Mouse (Mus musculus) kidney, adult 18-20 months (tissue): ENCODE measurements around the gene Tnni3k.
"Not testable (repeated sequence)": the region's sequence is repeated elsewhere in the genome, so short reads cannot be mapped to it uniquely, and the experiment has no call there.

Source experiments
- DNase-seq: peaks from one replicate; pipeline ENCODE4 v3.0.0; 2021

Gene Tnni3k

DNA sequence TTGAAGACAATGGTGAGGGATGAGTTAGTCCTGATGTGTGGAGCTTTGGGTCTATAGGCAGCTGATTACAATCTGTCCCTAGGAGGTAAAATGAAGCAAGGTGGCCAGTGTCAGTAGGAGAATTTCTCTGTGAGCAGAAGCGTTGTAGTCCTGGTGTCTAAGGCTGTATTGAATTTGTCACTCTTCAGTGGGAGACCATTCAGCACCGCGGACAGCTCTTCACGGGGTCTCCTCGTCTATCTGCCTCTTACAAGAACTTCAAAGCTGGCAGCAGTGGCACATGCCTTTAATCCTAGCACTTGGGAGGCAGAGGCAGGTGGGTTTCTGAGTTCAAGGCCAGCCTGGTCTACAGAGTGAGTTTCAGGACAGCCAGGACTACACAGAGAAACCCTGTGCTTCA is 235.5 kb downstream of the Tnni3k start:
- not testable (repeated sequence) for DNase-seq

DNA sequence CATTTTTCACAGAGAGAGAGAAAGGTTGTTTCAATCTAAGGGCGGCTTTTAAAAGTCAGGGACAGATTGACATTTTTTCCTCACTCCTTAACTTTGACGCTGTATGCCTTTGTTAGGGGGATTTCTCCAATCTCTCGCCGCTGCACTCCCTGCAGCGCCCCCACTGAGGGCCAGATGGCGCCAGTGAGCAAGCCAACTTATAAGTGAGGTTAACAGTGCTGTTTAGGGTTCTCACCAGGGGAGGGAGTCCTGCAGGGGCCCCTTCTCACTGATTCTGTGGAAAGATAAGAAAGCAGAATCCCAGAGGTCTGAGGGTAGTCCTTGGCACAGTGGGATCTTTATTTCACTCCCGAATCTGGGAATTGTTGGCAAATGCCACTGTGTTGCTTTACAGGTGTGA is 237.5 kb downstream of the Tnni3k start:
- peak; percentile 57 for DNase-seq

DNA sequence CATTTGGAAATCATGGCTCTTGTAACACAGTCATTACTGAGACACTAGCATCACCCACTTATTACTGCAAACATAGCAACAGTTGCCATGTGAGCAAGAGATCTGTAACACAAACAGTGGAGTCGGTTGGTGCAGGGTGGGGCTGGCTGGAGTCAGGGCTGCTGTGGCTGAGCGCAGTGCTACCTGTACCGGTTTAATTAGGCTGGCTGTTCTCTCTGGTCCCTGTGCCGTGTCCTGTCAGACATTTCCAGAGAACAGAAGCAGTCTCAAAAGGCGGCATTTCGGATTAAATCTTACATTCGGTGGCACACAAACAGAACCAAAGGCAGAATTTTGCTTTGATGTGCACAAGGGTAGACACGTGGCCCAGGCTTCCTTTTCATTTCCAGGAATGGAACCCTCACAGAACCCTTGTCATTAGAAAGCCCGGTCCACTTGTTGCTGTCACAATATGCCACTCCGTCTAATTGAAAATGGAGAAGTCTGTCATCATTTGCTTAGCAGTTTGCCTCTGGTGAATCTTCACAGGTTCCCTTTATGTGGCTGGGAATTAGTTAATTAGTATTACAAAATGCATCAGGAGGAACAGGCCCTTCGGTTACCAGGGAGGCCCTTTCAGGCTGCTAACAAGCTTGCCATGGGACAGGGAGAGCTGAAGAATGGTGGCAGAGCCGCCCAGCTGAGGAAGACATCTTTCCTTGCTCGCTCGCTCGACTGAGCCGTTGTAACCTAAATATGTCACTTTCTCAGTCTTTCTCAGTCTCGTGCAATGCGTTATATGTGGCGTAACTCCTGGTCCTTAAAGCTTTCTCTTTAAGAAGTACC is 238.2 kb downstream of the Tnni3k start:
- DNase-seq: no peak

DNA sequence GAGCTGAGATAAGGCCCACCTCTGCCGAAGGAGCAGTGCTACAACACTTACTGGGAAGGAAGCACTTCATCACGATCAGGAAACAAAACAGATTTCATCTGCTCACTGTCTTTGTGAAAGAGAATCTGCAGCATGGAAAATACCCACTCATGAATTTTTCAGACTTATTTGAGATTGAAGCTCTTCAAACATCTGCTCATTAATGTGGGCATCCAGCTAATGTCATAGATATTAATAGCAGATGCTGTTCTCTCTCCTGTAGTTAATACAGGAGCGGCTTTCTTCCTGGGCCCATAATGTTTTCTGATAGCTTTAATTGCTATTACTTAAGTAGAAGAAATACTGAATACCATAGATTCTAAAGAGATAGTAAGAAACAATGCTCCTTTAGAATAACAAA is 239.0 kb downstream of the Tnni3k start:
- DNase-seq: no peak

DNA sequence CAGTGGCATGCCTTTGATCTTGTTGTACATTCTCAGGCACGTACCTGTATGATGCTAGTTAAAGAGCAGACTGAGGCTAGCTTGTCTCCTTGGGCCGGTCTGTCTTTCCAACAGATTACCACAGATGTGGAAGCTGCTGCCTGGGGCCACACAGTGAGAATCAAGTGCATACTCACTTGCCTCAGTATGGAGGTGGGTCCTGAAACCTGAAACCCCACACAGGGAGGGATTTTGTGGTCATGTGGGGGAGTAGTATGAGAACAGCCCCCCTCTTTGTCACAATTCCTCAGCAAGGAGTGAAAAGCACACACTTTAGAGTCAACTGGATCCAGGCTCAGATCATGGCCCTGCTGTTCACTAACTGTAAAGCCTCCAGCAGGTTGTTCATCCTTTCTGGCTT is 239.6 kb downstream of the Tnni3k start:
- DNase-seq: no peak

DNA sequence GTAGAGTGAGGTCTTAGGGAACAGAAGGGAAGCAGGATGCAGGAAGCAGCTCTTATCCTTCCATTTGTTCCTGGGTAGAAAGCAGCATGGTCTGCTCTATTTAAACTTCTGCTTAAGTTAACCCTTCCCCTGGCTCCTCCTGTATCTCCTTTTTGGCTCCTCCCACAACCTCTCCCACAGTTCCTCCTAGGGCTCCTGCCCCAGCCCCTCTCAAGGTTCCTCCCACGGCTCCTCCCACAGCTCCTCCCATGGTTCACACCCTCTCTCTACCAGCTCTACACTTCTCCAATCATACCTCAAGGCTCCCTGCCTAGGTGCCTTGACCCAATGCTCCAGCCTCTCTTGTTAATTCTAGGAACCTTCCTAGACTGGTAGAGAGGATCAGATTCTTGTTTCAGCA is 242.3 kb downstream of the Tnni3k start:
- DNase-seq: no peak

DNA sequence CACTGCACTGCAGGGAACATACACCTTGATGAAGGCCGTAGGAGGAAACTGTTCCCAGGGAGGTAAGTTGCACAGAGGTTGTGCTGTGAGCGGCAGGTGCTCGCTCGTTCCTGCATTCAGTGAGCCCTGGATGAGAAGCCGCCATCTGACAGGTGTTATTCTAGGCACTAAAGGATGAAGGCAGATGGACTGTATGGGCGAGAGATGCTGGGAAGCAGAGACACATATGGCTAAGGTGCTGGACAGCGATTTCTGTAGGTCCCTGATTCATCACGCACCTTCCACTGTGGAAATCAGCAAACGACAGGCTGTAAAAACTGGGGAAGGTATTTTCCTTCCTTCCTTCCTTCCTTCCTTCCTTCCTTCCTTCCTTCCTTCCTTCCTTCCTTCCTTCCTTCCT is 243.4 kb downstream of the Tnni3k start:
- DNase-seq: no peak

DNA sequence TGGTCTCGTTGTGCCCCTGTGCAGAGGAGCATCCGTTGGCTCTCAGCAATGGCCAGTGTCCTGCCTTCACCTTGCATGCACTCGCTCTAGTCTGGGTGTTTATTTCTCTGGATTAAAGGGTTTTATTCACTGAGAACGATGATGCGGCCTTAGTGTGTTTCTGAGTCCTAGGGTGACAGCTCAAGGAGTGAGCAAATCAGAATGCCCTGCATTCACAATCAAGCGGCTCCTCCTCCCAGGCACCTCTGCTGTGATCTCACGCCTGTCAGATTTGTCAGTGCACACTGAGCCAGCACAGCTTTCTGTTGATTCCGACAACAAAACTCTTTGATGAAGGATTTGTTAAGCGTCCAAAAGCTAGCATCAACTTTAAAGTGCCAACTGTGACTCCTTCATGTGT is 243.9 kb downstream of the Tnni3k start:
- no peak for DNase-seq

DNA sequence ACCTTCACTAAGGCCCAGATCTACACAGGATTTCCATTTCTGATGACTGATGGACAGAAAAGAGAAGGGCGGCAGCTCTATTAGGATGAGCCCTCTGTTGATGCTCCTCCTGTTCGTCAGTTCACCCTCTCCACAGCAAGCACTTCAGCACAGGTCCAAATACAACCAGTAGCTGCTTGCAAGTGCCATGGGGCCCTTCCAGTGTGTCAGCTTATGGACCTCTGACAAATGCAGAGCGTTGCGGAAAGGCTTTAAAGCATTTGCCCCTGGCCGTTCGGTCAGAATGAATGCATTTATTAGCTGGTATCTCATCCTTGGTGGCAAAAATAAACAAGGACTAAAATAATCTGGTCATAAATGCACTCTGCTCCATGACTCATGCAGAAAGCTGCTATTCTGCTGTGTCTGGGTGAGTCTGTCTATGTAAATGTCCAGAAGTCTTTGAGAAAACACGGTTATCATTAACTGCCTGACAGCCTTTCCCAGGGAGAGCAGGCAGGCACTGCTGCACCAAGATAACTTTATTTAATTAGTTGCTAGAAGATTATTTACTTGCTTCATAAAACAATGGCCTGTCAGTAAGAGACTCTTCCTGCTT is 244.8 kb downstream of the Tnni3k start:
- DNase-seq: no peak

DNA sequence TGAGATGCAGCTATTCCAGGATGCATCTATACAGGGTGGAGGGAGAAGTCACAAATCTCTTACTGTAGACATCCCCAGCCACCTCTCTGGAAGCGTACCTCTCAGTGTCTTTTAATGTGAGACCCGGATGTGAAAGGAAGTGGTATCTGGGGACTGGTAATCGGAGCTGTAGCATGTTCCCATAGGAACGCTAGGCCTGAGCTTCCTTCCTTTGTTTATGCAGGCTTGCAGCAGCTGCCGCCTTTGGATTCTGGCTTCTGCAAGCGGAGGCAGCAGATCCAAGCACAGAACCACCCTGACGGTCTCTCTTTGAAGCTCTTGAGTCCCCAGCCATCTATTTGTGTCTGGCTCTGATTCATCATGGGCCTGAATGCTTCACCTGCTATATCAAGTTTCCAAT is 248.6 kb downstream of the Tnni3k start:
- no peak for DNase-seq

DNA sequence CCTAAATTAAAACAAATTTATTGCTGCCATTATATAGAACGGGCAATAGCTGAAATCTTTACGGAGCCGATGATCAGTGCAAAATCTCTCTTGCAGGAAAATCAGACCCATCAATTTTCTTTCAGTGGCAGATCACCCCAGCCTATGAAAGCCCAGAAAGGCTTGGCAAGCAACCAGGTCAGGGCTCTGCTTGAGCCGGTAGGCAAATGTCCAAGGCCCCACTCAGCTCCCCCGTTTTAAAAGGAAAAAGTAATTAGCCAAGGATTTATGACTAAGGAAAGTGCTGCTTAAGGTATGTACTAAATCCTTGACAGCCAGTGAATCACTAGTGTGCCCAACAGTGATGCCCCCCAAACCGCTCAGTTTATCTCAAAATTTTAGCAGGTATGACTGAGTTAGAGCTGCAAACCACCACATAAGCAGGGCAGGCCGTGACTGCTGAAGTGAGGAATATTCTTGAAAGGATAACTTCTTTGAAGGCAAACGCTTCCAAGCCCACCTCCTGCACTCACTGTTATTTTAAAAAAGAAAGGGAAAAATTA is 254.2 kb downstream of the Tnni3k start:
- peak; percentile 28 for DNase-seq

DNA sequence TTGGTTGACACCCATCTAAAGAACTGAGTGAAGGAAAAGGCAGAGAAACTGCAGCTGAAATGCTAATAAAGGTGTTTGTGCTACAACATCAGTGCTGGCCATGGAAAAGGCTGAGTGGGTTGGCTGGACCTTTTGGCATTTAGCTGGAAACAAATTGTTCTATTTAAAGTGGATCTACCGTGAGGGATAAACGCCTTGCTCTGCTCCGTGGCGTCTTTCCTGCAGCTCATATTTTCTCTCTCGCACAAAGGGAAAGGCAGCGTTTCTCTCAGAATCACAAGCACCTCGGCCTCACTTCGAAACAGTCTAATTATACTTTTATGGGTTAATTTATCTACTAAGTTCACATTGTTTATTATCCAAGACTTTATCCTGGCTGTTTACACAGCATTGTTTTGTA is 254.8 kb downstream of the Tnni3k start:
- DNase-seq: no peak

DNA sequence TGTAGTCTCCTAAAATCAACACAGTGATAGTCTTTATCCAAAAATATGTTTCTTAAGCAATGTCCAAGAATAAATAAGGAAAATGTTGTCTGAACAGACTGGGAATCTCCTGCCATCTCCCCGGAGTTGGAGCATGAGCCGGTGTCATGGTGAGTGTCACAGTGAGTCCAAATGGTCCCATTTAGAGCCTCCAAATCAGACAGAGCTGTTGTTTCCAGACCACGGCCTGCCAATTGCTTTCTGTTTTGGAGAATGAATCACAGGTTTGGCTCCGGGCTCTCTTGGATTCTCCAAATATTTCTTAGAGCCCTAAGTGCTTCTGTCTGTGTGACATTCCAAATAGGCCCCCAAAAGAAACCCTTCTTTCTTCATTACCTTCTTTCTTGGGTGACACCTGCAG is 256.4 kb downstream of the Tnni3k start:
- no peak for DNase-seq

DNA sequence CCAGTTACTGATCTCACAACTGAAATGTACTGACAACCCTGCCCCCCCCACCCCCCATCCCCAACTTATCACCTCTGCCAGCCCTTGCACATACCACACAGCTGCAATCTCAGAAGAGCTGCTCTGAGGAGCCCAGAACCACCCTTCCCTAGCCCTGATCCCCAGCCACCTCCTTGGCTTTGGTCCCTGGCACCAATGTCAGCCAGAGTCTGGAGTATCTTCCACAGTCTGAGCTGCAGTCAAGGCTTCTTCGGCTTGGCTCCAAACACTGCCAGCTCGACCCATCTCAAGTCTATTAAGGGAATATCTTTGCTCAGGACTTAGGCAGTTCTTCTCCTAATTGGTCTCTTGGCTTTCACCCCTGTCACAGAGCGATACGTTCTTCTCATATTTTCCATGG is 261.6 kb downstream of the Tnni3k start:
- DNase-seq: no peak

DNA sequence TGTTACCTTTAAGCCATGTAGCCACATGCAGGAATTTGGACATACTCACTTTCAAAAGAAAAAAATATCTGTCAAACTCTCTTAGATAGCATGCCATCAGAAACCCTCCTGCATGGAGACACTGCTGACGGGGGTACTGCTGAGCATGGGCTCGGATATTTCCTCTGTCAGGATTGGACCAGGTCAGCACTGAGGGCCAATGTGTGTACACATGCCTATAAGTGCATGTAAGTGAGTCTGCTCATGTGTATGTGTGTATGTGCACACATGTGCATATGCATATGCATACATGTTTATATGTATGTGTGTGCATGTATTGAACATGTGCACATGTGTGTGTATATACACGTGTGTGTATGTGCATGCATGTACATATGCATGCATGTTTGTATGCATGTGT is 267.6 kb downstream of the Tnni3k start:
- DNase-seq: no peak

DNA sequence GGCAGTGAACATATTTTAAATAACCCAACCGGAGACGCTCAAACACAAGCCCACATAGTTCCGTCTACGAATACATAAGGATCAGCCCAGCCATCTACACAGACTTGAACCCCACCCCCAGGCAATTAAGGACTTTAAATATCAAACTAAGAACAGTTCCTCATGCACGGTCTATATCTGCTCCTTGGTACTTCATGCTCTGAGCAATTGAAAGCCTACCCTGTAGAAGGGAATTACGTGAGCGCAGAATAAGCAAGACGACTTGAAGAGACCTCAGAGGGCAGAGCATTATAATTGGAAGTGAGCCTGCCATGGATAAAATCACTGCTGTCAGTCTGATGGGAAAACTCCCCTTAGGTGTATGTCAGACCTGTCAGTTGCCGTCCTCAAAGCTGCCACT is 268.9 kb downstream of the Tnni3k start:
- no peak for DNase-seq

DNA sequence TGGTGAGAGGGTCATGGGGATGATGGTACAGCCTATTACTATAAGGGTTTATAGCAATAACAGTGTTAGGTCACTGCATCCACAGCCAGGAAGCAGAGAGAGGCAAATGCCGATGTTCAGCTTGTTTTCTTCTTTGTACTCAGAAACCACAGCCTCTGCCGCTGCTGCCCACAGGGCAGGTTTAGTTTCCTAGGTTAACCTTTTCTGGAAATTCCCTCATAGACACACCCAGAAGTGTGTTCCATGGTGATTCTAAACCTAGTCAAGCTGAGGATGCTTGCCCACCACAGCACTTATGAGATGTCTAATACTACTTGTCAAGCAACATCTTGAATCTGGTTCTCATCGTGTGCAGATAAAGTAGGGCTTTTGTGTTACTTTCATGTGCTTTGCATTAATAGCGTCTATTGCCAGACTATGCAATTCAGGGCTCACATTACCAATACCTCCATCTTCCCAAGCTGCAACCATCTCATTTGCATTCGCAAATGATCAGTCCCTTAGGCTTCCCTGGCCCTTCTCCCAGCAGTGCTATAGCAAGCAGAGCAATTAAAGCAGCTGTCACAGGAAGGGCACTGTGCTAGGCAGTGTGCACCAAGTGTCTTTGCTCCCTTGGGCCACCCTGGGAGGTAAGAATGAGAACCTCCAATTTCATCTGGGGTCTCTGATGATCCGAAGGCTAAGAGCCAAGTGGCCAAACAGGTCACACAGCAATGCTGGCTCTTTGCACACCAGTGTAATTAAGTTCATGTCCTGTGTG is 276.2 kb downstream of the Tnni3k start:
- no peak for DNase-seq

DNA sequence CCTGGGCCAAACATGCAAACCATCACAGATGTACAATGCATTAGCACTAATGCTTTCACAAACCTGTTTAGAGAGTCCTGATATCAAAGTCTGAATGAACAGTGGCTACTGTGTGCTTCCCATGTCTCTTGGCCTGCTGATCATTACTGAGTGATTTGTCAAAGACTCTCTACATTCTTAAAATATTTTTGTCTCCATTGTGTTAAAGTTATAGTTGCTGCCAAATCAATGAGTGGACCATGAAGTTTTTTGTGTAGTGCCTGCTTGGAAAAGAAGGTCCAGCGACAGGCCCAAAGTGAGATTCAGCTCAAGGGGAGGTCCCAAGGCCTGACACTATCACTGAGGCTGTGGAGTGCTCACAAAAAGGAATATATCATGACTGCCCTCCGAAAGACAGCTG is 283.6 kb downstream of the Tnni3k start:
- no peak for DNase-seq

DNA sequence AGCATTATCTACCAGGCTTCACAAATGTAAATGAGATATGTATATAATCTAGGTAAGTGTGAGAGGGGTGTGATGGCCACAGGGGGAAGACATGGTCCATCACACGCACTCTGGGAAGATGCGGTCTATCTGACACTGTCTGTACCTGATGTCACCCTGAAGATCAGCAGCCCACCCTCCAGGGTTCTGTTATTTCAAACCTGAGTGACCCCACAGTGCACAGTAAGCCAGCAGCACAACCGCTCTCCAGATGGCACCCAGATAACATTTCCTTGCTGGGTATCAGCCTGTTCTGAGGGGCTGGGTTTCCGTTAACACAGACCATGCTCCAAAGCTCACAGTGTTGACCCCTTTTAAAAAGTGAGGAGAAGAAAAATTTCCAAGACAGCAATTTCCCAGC is 288.9 kb downstream of the Tnni3k start:
- DNase-seq: no peak

DNA sequence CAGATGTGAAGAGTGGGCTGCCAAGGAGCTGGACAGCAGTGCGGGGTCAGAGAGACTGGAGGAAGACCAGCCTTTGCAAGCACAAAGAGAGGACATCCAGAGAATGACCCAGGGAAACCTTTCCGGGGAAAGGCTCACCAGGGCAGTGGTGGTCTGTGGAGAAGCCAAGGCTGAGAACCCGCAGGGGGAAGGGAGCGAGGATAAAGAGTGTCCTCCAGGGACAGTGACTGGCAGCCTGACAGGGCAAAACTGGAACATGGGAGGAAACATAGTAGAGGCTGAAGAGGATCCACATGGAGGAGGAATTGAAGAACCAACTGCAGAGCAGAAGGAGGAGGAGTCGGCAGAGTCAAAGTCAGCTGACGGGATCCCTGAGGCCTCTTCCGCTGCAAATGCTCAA is 291.1 kb downstream of the Tnni3k start:
- DNase-seq: no peak

DNA sequence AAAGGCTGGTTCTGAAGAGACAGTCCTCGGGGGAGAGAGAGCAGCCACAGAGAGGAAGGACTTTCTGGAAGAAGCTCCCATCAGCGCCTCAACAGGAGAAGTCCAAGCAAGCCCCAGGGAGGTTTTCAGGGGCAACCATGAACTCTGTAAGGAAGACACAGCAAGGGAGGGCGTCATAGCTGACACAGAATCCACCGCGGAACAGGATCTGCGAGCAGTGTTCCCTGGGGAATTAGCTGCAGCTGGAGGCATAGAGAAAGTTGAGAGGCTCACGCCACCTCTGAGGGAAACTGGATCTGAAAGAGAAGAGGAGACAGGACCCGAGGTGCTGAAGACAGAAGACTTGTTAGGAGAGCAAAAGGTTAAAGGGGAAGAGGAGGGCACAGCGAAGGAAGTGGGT is 291.8 kb downstream of the Tnni3k start:
- DNase-seq: no peak

DNA sequence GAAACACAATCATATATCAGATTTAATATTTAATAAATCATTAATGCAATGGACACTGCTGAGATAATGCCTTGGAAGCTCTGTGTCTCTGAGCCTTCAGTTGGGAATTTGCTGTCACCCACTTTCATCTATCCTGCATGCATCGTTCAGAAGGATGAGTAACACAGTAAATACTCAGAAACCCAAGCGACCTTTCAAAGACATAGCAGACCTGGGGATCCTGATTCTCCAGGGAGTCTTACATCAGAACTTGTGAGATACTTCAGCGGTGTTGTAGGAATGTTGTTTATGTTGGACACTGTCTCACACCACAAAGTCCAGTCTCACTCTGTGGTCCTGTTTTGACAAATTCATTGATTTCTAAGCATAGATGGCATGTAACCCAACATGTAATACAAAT is 294.1 kb downstream of the Tnni3k start:
- DNase-seq: no peak

DNA sequence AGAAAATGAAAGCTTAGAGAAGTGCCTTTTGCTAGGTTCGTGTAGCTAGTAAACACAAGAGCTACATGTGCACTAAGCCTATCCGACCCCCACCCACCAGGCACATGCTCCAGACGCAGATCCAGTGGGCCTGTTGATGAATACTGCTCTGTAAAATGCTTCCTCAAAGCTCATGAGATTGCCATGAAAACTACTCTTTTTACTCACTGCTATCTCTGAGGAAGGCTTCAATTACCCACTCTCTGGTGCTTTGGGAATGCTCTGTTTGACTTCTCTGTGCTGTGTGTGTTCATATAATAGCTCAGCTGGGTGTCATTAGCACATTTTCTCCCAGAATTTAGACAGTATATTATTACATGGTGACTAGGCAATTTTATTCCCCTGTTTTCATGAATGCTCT is 297.1 kb downstream of the Tnni3k start:
- DNase-seq: no peak

DNA sequence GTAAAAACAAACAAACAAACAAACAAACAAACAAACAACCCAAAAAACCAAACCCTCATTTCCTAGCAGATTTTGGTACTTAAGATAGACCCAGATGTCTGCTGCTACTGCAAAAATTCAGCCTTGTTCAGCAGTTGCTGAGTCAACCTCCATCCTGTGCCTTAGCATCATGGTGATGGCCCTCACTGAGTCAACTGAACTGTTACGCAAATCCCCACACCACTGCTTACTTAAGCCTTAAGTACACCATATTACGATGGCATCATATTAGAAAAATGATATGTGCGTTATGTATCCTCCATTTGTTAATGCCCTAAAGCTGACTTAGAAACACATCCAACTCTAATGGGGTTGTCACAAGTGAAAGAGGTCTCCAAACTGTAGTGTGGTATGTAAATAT is 300.0 kb downstream of the Tnni3k start:
- no peak for DNase-seq
